Mouse (Mus musculus) neural tube, embryonic 10.5 days (tissue): ENCODE measurements around the gene B4galt5.

Experiments used
- DNase-seq: peaks from one replicate; pipeline ENCODE4 v3.0.0-alpha.2; 2017; ENCODE audit warnings: low spot score; ENCODE audit errors: extremely low spot score

B4galt5 gene

GRCm38 (mm10) chr2:167257790-167258189 lies 91.2 kb downstream of the B4galt5 start:
- DNase-seq, result no peak

GRCm38 (mm10) chr2:167254808-167255207 lies 94.2 kb downstream of the B4galt5 start:
- no peak for DNase-seq

GRCm38 (mm10) chr2:167254185-167254584 lies 94.8 kb downstream of the B4galt5 start:
- DNase-seq, result no peak

GRCm38 (mm10) chr2:167253476-167253875 lies 95.5 kb downstream of the B4galt5 start:
- DNase-seq, result no peak

- no peak for DNase-seq
These were observed 96.8 kb downstream of the B4galt5 start for GRCm38 (mm10) chr2:167252057-167252687.

GRCm38 (mm10) chr2:167250736-167251337 lies 98.1 kb downstream of the B4galt5 start:
- DNase-seq, result no peak

- DNase-seq, result no peak
These were observed 98.8 kb downstream of the B4galt5 start for GRCm38 (mm10) chr2:167250003-167250735.

GRCm38 (mm10) chr2:167249591-167249990 lies 99.4 kb downstream of the B4galt5 start:
- no peak for DNase-seq
